Mouse (Mus musculus) neural tube, embryonic 14.5 days (tissue): Measurements from ENCODE around the gene Idh3g. TPM values are rescaled to one million over a fixed set of nuclear protein-coding genes. Genes with fewer than 3 reads are reported as not detected.
"Not testable (repeated sequence)": the region's sequence is repeated elsewhere in the genome, so short reads cannot be mapped to it uniquely, and the experiment has no call there.

Experiments
- ATAC-seq: fragments of 200-750 bp; cut with Nextera tagmentation; 2 replicates; pipeline ENCODE4 v1.8.0; 2017; ENCODE audit warnings: low read depth, mild to moderate bottlenecking, moderate TSS enrichment, moderate library complexity
- H3K27ac ChIP-seq: fragments of 300-500 bp; sonication (generic); 2 replicates; pipeline ENCODE4 v1.5.1; 2014; ENCODE audit warnings: low read depth, mild to moderate bottlenecking, control low read depth, low read length, moderate library complexity, mixed read lengths
- H3K27me3 ChIP-seq: fragments of 300-500 bp; sonication (generic); 2 replicates; pipeline ENCODE4 v1.6.1; 2014; ENCODE audit warnings: low read length; ENCODE audit not compliant: control insufficient read depth, insufficient read depth
- H3K36me3 ChIP-seq: fragments of 300-500 bp; sonication (generic); 2 replicates; pipeline ENCODE4 v1.6.1; 2014; ENCODE audit warnings: low read length, mixed read lengths; ENCODE audit not compliant: control insufficient read depth, insufficient read depth
- H3K4me1 ChIP-seq: fragments of 300-500 bp; sonication (generic); 2 replicates; pipeline ENCODE4 v1.6.1; 2014; ENCODE audit warnings: low read length; ENCODE audit not compliant: control insufficient read depth, insufficient read depth
- H3K4me2 ChIP-seq: fragments of 300-500 bp; sonication (generic); 2 replicates; pipeline ENCODE4 v1.6.1; 2014; ENCODE audit warnings: mild to moderate bottlenecking, low read depth, low read length, control low read depth
- H3K4me3 ChIP-seq: fragments of 300-500 bp; sonication (generic); 2 replicates; pipeline ENCODE4 v1.5.1; 2014; ENCODE audit warnings: low read depth, low read length, control low read depth, mixed read lengths
- H3K9ac ChIP-seq: fragments of 300-500 bp; sonication (generic); replicated peaks from 2 replicates; pipeline ENCODE4 v1.6.1; 2014; ENCODE audit warnings: low read depth, mild to moderate bottlenecking, control low read depth, low read length, mixed read lengths
- H3K9me3 ChIP-seq: fragments of 300-500 bp; sonication (generic); 2 replicates; pipeline ENCODE4 v1.6.1; 2016; ENCODE audit warnings: low read length; ENCODE audit not compliant: control insufficient read depth
- WGBS: fragments of 180-500 bp; shearing (Covaris S2); extraction: QIAGEN DNeasy Blood & Tissue Kit; methylation state at CpG from one replicate; pipeline ENCODE4 v1.1.7; 2014; 5-methylcytosine and 5-hydroxymethylcytosine counted together
- polyA plus RNA-seq: library from polyadenylated mRNA; unstranded; fragments of >200 nt; fragmentation: Nextera tagmentation; extraction: Ambion mirVana; gene quantifications from 2 replicates; pipeline ENCODE4 v1.2.1, GENCODE M21; 2014

Idh3g gene
- polyA plus RNA-seq, 1 experiment from 2014 or later = 309 TPM

DNA sequence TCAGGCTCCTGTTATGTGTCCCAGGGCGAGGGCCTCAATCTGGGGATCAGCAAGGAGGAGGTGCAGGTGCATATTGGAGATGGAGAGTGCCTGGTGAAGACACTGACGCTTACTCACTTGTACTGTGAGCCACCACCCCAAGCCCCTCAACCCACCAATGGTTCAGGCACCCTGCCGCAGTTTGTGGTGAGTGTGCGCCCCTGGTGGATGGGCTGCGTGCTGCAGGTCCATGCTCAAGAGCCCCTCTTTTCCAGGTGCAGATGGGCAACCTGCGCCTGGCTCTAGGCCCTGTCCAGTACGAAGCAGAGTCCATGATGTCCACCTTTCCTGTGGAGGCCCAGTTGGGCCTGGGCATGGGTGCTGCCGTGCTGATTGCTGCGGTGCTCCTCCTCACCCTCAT lies 19.4 kb downstream of the Idh3g start:
- Histone ChIP-seq H3K9me3 (no peaks in the 10 kb centered on the region), H3K4me2 (no peak overlapping the region), H3K9ac (no peak overlapping the region), H3K27ac (no peak overlapping the region), H3K4me3 (no peak overlapping the region), H3K36me3 (no peaks in the 10 kb centered on the region), H3K27me3 (no peaks in the 10 kb centered on the region), H3K4me1 (no peaks in the 10 kb centered on the region)
- 67% methylated on average over 9 of the region's 9 CpGs for WGBS
- no peak for ATAC-seq

DNA sequence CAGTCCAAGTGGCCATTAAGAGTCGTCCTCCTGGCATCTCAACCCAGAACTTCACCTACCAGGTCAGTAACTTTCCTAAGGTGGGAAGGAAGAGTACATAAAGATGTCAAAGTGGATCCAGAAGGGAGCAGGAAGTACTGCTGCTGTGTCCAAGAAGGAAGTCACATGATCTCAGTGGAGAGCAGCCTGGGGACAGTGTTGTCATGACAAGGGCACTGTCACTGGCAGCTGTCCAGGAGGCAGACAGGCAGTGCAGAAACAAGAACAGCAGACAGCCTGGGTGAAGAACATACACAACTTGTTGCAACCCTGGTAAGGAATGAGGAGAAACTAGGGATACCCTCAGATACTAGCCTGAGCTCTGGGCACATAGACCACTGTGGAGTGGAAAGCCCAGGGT lies 21.4 kb downstream of the Idh3g start:
- WGBS = 83% methylated on average over 1 of the region's 1 CpGs
- H3K9me3 ChIP-seq = no peaks in the 10 kb centered on the region
- no peak overlapping the region for H3K4me3 ChIP-seq
- no peak overlapping the region for H3K4me2 ChIP-seq
- H3K27me3 ChIP-seq = no peaks in the 10 kb centered on the region
- no peak for ATAC-seq
- no peak overlapping the region for H3K27ac ChIP-seq
- H3K36me3 ChIP-seq = no peaks in the 10 kb centered on the region
- no peaks in the 10 kb centered on the region for H3K4me1 ChIP-seq
- H3K9ac ChIP-seq = no peak overlapping the region

DNA sequence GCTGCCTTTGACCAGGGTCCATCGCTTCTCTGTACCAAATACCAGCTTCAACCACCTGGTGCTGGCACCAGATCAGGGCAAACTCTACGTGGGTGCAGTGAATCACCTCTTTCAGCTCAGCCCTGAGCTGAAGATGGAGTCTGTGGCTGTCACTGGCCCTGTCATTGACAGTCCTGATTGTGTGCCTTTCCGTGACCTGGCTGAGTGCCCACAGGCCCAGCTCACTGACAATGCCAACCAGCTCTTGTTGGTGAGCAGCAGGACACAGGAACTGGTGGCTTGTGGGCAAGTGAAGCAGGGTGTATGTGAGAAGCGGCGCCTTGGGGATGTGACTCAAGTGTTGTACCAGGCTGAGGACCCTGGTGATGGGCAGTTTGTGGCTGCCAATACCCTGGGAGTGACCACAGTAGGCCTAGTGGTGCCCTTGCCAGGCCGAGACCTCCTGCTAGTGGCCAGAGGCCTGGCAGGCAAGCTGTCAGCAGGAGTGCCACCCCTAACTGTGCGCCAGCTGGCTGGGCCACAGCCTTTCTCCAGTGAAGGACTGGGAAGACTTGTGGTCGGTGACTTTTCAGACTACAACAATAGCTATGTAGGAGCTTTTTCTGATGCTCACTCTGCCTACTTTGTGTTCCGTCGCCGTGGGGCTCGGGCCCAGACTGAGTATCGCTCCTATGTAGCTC lies 27.9 kb downstream of the Idh3g start:
- H3K9me3 ChIP-seq = no peaks in the 10 kb centered on the region
- H3K27ac ChIP-seq = no peak overlapping the region
- H3K4me2 ChIP-seq = no peak overlapping the region
- no peaks in the 10 kb centered on the region for H3K27me3 ChIP-seq
- no peaks in the 10 kb centered on the region for H3K4me1 ChIP-seq
- H3K9ac ChIP-seq = no peak overlapping the region
- no peaks in the 10 kb centered on the region for H3K36me3 ChIP-seq
- ATAC-seq = no peak
- no peak overlapping the region for H3K4me3 ChIP-seq
- WGBS = 87% methylated on average over 13 of the region's 13 CpGs

DNA sequence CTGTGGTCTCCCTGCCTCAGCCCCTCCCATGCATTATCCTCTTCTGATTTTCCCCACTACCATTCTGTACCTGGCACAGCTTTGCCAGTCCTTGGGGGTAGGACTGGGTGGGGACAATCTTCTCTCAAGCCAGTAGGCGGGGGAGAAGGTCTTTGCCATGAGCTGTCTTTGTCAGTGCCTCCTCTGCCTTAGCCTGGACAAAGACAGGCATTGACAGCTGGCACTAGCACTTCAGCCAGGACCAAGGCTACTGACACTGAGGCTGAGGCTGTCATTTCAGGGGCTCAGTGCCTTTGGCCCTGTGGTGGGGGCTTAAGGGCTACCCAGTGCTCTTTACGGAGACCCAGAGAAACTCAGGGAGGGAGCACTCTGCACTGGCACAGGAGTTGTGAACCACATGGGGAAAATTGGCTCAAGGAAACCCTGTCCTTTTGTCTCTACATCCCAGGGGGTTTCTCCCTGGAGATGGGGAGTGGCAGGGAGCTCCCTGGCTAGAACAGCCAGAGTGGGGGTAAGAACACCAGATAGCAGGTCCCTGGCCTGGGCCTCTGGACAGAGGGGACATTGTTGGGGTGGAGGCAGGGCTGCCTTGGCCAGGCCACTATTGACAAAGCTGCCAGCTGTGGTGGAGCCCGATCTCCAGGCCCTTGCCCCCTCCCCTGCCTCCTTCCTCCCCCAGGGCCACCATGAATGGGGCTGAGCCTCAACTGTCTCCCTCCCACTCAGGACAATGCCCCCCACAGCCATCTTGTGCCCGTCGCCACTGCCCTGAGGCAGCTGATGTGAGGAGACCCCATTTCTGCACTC lies 30.2 kb downstream of the Idh3g start, which contains the start of gene Plxnb3:
Gene Plxnb3, plus strand, starts transcription at position 757 of the 807 bp plus-strand sequence.
- Histone ChIP-seq H3K27me3 (no peaks in the 10 kb centered on the region), H3K36me3 (no peaks in the 10 kb centered on the region), H3K4me1 (no peaks in the 10 kb centered on the region), H3K9me3 (no peaks in the 10 kb centered on the region), H3K9ac (no peak within 1 kb of the TSS), H3K4me2 (no peak within 1 kb of the TSS), H3K4me3 (no peak within 1 kb of the TSS), H3K27ac (no peak within 1 kb of the TSS)
- WGBS = 75% methylated on average over 4 of the region's 5 CpGs
- no peak for ATAC-seq

DNA sequence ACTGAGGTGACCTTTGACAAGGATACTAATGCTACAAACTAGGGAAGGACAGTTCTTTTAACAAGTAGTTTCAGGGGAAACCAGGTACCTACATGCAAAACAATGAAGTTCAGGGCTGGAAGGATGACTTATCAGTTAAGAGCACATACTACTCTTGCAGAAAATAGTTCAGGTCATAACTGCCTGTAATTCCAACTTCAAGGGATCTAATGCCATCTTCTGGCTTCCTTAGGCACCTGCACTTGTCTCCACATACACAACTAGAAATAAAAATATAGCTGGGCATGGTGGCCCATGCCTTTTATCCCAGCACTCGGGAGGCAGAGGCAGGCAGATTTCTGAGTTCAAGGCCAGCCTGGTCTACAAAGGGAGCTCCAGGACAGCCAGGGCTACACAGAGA lies 37.7 kb downstream of the Idh3g start:
- Histone ChIP-seq H3K27ac (no peak overlapping the region), H3K4me2 (no peak overlapping the region), H3K27me3 (no peaks in the 10 kb centered on the region), H3K9me3 (no peaks in the 10 kb centered on the region), H3K4me3 (no peak overlapping the region), H3K4me1 (no peaks in the 10 kb centered on the region), H3K9ac (no peak overlapping the region), H3K36me3 (no peaks in the 10 kb centered on the region)
- no peak for ATAC-seq
- WGBS = 100% methylated on average over 1 of the region's 1 CpGs

DNA sequence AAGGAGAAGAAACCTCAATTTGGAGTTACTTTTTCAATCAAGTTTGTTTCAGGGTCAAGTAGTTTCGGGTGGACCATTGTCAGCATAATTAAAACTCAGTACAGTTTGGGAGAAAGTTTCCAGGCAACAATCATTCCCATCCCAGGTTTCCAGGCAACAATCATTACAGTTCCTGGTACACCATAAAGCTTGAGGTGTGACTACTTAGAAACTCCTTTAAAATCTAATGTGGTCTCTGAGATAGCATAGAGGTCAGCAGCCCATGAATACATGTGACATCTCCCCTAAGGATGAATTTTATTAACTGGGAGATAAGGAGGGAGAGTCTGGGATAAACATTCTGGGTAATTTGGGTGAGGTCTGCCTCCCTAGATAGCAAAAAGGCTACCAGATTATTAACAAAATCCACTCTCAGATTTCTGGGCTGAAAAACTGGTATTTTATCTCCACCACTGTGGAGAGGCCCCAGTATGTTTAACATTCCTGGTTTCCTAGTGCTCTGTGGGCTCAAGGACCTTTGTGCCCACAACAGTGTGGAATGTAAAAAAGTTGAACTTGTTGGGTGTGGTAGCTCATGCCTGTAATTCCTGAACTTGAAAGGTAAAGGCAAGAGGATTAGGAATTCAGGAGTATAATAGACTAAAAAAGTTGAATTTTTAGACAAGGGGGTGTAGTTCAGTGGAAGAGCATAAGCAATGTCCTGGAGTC lies 41.8 kb downstream of the Idh3g start:
- Histone ChIP-seq H3K4me2 (no peak overlapping the region), H3K27ac (no peak overlapping the region), H3K36me3 (no peaks in the 10 kb centered on the region), H3K9me3 (no peaks in the 10 kb centered on the region), H3K27me3 (no peaks in the 10 kb centered on the region), H3K9ac (no peak overlapping the region), H3K4me3 (no peak overlapping the region), H3K4me1 (no peaks in the 10 kb centered on the region)
- no peak for ATAC-seq
- 85% methylated on average over 1 of the region's 1 CpGs for WGBS

DNA sequence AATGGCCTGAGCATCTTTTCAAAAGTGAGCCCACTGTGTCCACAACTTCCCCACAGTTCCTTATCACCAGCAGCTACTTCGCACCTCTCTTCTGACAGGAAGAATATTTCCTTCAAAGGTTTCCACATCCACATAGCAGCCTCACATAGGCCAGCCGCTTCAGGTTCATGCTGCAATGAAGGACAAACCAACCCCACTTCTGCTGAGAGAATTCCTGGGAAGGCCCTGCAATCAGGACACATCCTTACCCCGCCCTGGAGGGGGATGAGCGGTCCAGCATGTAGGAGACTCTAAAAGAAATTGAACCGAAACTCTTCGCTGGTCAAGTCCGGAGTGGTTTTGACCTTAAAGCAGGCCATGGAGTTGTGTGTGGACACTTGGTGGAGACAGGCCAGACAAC lies 46.9 kb downstream of the Idh3g start:
- not testable (repeated sequence) for H3K9me3 ChIP-seq, H3K9ac ChIP-seq, H3K4me2 ChIP-seq, H3K27ac ChIP-seq, ATAC-seq, H3K4me3 ChIP-seq, H3K36me3 ChIP-seq, H3K27me3 ChIP-seq, H3K4me1 ChIP-seq
- 94% methylated on average over 7 of the region's 7 CpGs for WGBS

DNA sequence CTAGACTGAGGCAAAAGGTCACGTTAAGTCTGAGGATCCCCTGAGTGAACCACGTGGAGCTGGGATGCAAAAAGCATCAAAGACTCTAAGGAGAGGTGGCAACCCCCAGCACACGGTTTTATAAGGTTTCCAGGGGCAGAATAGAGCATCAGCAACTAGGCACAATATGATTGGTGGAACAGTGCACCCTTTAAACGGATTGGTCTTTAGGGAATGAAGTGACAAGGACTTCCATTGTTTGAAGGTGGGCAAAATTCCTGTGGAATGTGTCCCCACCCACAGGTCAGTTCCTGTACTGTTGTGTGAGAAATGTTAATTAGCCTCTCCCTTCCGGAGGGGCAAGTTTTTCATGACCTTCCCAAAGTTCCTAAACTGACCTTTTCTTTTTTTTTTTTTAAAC lies 47.5 kb downstream of the Idh3g start:
- 63% methylated on average over 5 of the region's 5 CpGs for WGBS
- Histone ChIP-seq H3K4me2 (no peak overlapping the region), H3K27me3 (no peaks in the 10 kb centered on the region), H3K27ac (no peak overlapping the region), H3K9me3 (no peaks in the 10 kb centered on the region), H3K36me3 (no peaks in the 10 kb centered on the region), H3K4me1 (no peaks in the 10 kb centered on the region), H3K4me3 (no peak overlapping the region), H3K9ac (no peak overlapping the region)
- no peak for ATAC-seq

DNA sequence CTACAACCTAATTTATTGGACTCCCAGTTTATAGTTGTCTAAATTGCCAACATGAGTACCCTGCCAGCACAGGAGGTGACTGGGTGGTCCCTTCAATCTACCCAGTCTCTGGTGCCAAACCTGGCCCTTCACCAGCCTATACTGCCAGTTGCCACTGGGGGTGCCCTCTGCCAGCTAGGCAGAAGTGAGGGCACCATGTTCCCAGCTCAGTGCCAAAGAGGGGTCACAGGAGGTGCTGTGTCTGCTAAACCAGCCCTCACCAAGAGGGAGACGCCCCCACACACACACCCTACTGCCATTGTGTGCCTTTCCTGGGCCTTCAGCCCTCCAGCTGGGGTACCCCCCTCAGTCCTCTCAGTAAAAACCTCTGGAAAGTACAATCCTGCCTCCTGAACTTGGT lies 48.5 kb downstream of the Idh3g start:
- Histone ChIP-seq H3K4me3 (no peak overlapping the region), H3K27ac (no peak overlapping the region), H3K9ac (no peak overlapping the region), H3K4me1 (no peaks in the 10 kb centered on the region), H3K4me2 (no peak overlapping the region), H3K27me3 (no peaks in the 10 kb centered on the region), H3K36me3 (no peaks in the 10 kb centered on the region), H3K9me3 (no peaks in the 10 kb centered on the region)
- WGBS = 70% methylated on average over 1 of the region's 1 CpGs
- no peak for ATAC-seq
